Mouse (Mus musculus) midbrain, postnatal 0 days (tissue): ENCODE measurements around the gene Eogt. TPM values are rescaled to one million over a fixed set of nuclear protein-coding genes. Genes with fewer than 3 reads are reported as not detected.

Experiments
- ATAC-seq: fragments of 200-750 bp; cut with Nextera tagmentation; 2 replicates; pipeline ENCODE4 v1.8.0; 2017; ENCODE audit warnings: moderate number of reproducible peaks, mild to moderate bottlenecking, moderate TSS enrichment, moderate library complexity; ENCODE audit not compliant: low FRiP score
- DNase-seq: peaks from one replicate; pipeline ENCODE4 v3.0.0-alpha.2; 2015; ENCODE audit warnings: low spot score
- H3K27ac ChIP-seq: fragments of 300-500 bp; sonication (generic); 2 replicates; pipeline ENCODE4 v1.5.1; 2014; ENCODE audit warnings: low read depth, mild to moderate bottlenecking, low read length, mixed read lengths
- H3K27me3 ChIP-seq: fragments of 300-500 bp; sonication (generic); 2 replicates; pipeline ENCODE4 v1.6.1; 2014; ENCODE audit warnings: low read length, control low read depth, mixed read lengths; ENCODE audit not compliant: insufficient read depth
- H3K36me3 ChIP-seq: fragments of 300-500 bp; sonication (generic); 2 replicates; pipeline ENCODE4 v1.6.1; 2014; ENCODE audit warnings: low read length, control low read depth, mixed read lengths; ENCODE audit not compliant: insufficient read depth
- H3K4me1 ChIP-seq: fragments of 300-500 bp; sonication (generic); 2 replicates; pipeline ENCODE4 v1.6.1; 2014; ENCODE audit warnings: mild to moderate bottlenecking, control low read depth, antibody characterized with exemption, low read length, mixed read lengths; ENCODE audit not compliant: insufficient read depth
- H3K4me2 ChIP-seq: fragments of 300-500 bp; sonication (generic); 2 replicates; pipeline ENCODE4 v1.6.1; 2014; ENCODE audit warnings: low read depth, mild to moderate bottlenecking, low read length, mixed read lengths; ENCODE audit not compliant: poor library complexity, severe bottlenecking
- H3K4me3 ChIP-seq: fragments of 300-500 bp; sonication (generic); 2 replicates; pipeline ENCODE4 v1.5.1; 2014; ENCODE audit warnings: low read depth, mild to moderate bottlenecking, low read length, moderate library complexity
- H3K9ac ChIP-seq: fragments of 300-500 bp; sonication (generic); replicated peaks from 2 replicates; pipeline ENCODE4 v1.6.1; 2014; ENCODE audit warnings: mild to moderate bottlenecking, low read length, moderate library complexity, mixed read lengths; ENCODE audit not compliant: poor library complexity, severe bottlenecking
- H3K9me3 ChIP-seq: fragments of 300-500 bp; sonication (generic); 2 replicates; pipeline ENCODE4 v1.6.1; 2016; ENCODE audit warnings: low read length, control low read depth
- CTCF ChIP-seq: IDR thresholded peaks from 2 replicates; pipeline ENCODE4 v1.5.1; 2016; ENCODE audit warnings: antibody characterized with exemption, mild to moderate bottlenecking
- WGBS: fragments of 180-500 bp; shearing (Covaris S2); extraction: QIAGEN DNeasy Blood & Tissue Kit; methylation state at CpG from one replicate; pipeline ENCODE4 v1.1.7; 2014; 5-methylcytosine and 5-hydroxymethylcytosine counted together
- polyA plus RNA-seq: library from polyadenylated mRNA; unstranded; fragments of >200 nt; fragmentation: Nextera tagmentation; extraction: Ambion mirVana; gene quantifications from 2 replicates; pipeline ENCODE4 v1.2.1, GENCODE M21; 2015
- total RNA-seq: library from RNA; depleted of rRNA; stranded (reverse); fragments of >200 nt; gene quantifications from 2 replicates; pipeline ENCODE4 v1.2.3, GENCODE M21; 2014; rRNA removed

Gene Eogt
- total and polyA plus RNA-seq, 2 experiments from 2014 or later = 11.7 to 25.2 TPM

- no peaks in the 10 kb centered on the region for H3K27me3 ChIP-seq
- H3K4me1 ChIP-seq = peaks cover 2% of the 10 kb centered on the region; the same call in 1 of the 2 replicates
- ATAC-seq (no peak), DNase-seq (peak; percentile 28)
- no peak overlapping the region for H3K27ac ChIP-seq
- H3K9me3 ChIP-seq = no peaks in the 10 kb centered on the region
- H3K9ac ChIP-seq = no peak overlapping the region
- no peak for TF ChIP-seq CTCF
- no peak overlapping the region for H3K4me2 ChIP-seq
- H3K36me3 ChIP-seq = no peaks in the 10 kb centered on the region
- H3K4me3 ChIP-seq = no peak overlapping the region
- WGBS = 8% methylated on average over 15 of the region's 15 CpGs
Measured at GRCm38 (mm10) chr6:97101958-97102702, 46.9 kb downstream of the Eogt start.

DNA sequence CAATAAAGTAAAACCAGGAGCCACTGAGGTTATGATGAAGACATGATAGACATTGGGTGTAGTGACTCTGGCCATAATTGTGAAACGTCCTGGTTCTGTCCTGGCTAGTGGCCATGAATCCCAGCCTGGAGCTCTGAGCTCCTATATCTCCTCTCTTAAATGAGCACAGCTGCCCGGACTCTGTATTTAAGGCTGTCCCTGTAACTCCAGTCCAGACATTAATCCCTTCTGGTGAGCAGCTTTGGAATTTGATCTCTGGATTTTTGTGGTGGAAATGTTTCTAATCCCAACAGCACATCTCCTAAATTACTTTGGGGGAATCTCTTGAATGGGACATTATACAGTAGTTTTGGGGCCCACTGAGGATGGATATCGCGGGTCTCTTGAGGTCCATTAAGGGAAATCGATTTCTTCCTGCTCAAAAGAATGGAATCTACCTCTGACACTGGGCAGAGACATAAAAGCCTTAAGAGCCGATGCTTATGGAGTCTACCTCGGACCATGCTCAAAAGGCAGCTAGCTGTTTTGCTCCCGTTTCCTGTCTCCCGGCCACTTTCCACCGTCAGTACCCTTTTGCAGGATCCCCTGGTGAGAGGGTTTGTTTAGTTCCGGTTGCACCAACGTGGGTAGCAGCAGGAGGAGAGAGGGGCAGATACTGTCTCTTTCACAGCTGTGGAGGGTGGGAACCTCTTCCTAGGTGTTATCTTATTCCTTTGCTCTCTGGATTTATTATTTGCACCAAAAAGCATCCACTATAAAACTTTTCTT, 47.6 kb downstream of the Eogt start:
- peaks cover 2% of the 10 kb centered on the region; the same call in 1 of the 2 replicates for H3K4me1 ChIP-seq
- no peaks in the 10 kb centered on the region for H3K27me3 ChIP-seq
- H3K27ac ChIP-seq = no peak overlapping the region
- no peak for DNase-seq
- H3K9ac ChIP-seq = no peak overlapping the region
- 23% methylated on average over 12 of the region's 12 CpGs for WGBS
- ATAC-seq = no peak
- no peaks in the 10 kb centered on the region for H3K36me3 ChIP-seq
- no peak overlapping the region for H3K4me2 ChIP-seq
- TF ChIP-seq CTCF = no peak
- no peak overlapping the region for H3K4me3 ChIP-seq
- no peaks in the 10 kb centered on the region for H3K9me3 ChIP-seq

DNA sequence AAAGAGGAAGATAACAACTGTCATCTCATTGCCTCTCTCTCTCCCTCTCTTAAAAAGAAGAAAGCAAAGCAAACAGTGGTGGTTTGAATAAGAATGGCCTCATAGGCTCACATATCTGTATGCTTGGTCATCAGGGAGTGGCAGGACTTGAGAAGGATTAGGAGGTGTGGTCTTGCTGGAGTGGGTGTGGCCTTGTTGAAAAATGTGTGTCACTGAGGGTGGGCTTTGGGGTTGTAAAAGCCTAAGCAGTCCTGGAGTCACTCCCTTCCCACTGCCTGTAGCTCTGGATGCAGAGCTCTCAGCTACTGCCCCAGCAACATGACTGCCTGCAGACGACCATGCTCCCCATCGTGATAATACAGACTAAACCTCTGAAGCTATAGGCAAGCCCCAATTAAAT, 66.6 kb downstream of the Eogt start:
- Histone ChIP-seq H3K27me3 (no peaks in the 10 kb centered on the region), H3K9ac (no peak overlapping the region), H3K4me2 (no peak overlapping the region), H3K9me3 (no peaks in the 10 kb centered on the region), H3K36me3 (no peaks in the 10 kb centered on the region), H3K4me1 (no peaks in the 10 kb centered on the region), H3K27ac (no peak overlapping the region), H3K4me3 (no peak overlapping the region)
- no peak for DNase-seq
- WGBS = 91% methylated on average over 2 of the region's 2 CpGs
- no peak for ATAC-seq
- no peak for TF ChIP-seq CTCF

DNA sequence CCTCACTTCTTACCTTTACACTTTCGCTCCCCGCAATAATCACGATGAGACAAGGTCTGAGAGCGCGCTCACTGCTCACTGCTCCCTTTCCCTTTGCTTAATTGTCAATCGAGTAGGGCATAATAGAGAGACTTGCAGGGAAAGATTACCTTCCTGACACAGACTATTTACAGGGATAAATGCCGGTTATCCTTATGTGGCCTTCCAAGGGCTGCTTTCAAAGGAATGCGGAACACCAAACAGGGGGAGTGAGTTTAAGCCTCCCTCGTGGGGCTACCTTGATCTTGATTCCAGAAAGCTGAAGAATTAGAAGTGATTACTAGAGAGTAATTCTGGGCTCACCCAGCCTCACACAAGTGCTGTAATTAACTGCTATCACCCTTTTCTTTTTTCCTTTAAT, 69.0 kb downstream of the Eogt start:
- H3K9ac ChIP-seq = 0 out of 2 replicates have a peak overlapping the region, but pooled peaks have one; percentile 4

GRCm38 (mm10) chr6:97060074-97060681, 88.8 kb downstream of the Eogt start, which contains the start of gene Fam19a4:
Gene Fam19a4 (minus strand): TSS chr6:97060413.
- H3K4me1 ChIP-seq = no peaks in the 10 kb centered on the region
- peak; percentile 71 for ATAC-seq
- H3K9ac ChIP-seq = no peak within 1 kb of the TSS
- no peaks in the 10 kb centered on the region for H3K9me3 ChIP-seq
- 2% methylated on average over 30 of the region's 30 CpGs for WGBS
- peaks cover 15% of the 10 kb centered on the region for H3K27me3 ChIP-seq
- H3K4me2 ChIP-seq = peak within 1 kb of the TSS; percentile 62
- peak within 1 kb of the TSS; percentile 37 for H3K4me3 ChIP-seq
- H3K27ac ChIP-seq = no peak within 1 kb of the TSS
- DNase-seq = peak; percentile 63
- peak; percentile 43; the same call in 1 of the 2 replicates for TF ChIP-seq CTCF
- H3K36me3 ChIP-seq = no peaks in the 10 kb centered on the region

More for the DNA sequence above, 69.0 kb downstream of the Eogt start:
- H3K4me3 ChIP-seq = no peak overlapping the region
- H3K4me1 ChIP-seq = no peaks in the 10 kb centered on the region
- peak overlapping the region; percentile 18; the same call in 1 of the 2 replicates for H3K4me2 ChIP-seq
- H3K36me3 ChIP-seq = no peaks in the 10 kb centered on the region
- H3K9me3 ChIP-seq = no peaks in the 10 kb centered on the region
- no peaks in the 10 kb centered on the region for H3K27me3 ChIP-seq
- WGBS = 27% methylated on average over 9 of the region's 9 CpGs
- ATAC-seq = no peak
- H3K27ac ChIP-seq = no peak overlapping the region
- no peak for DNase-seq
- TF ChIP-seq CTCF = no peak

Other genes with a start within 250 kb of the Eogt start
- 4.0 and 5.7 TPM in 2 replicates for gene Fam19a4, start 88.8 kb downstream of the Eogt start, total RNA-seq
- gene Fam19a4, start 88.8 kb downstream of the Eogt start, polyA plus RNA-seq = 4.6 and 4.8 TPM in 2 replicates
- gene Tmf1, start 29.9 kb upstream of the Eogt start, total RNA-seq = 23.4 and 26.2 TPM in 2 replicates
- 44.1 and 51.4 TPM in 2 replicates for gene Tmf1, start 29.9 kb upstream of the Eogt start, polyA plus RNA-seq
- gene Uba3, start 56.5 kb upstream of the Eogt start, total RNA-seq = 54.5 and 68.1 TPM in 2 replicates
- gene Uba3, start 56.5 kb upstream of the Eogt start, polyA plus RNA-seq = 63.9 and 68.1 TPM in 2 replicates
- gene Arl6ip5, start 61.5 kb upstream of the Eogt start, total RNA-seq = 115 and 118 TPM in 2 replicates
- gene Arl6ip5, start 61.5 kb upstream of the Eogt start, polyA plus RNA-seq = 151 and 153 TPM in 2 replicates
- not detected in 2 replicates for gene Lmod3, start 103.6 kb upstream of the Eogt start, total RNA-seq
- not detected in 2 replicates for gene Lmod3, start 103.6 kb upstream of the Eogt start, polyA plus RNA-seq